Mouse (Mus musculus): ENCODE results near the gene Ccnc. TPM values are rescaled to one million over a fixed set of nuclear protein-coding genes. Genes with fewer than 3 reads are reported as not detected.

The Ccnc gene
- total and polyA plus RNA-seq, 3 experiments: 4.0 to 14.1 (median 9.3) TPM

- no peaks in the 10 kb centered on the region; the same call in 1 of the 2 replicates for H3K36me3 ChIP-seq (ENCODE audit: control insufficient read depth, insufficient read depth, low read length)
- H3K4me3 ChIP-seq: no peak overlapping the region
- no peak overlapping the region for H3K9ac ChIP-seq (ENCODE audit: low read depth, low read length)
- H3K27me3 ChIP-seq (ENCODE audit: control insufficient read depth, insufficient read depth, low read length): no peaks in the 10 kb centered on the region
- TF ChIP-seq EP300 (IDR thresholded peaks at IDR 0.05; ENCODE audit: insufficient read depth, low read depth, low read length) (no peak), POLR2A (IDR thresholded peaks at IDR 0.05; ENCODE audit: insufficient read depth, low read depth, low read length) (no peak), CTCF (IDR thresholded peaks at IDR 0.05) (no peak)
- no peak for DNase-seq
- intact Hi-C loops (cut with DNase I): no loop called here
- H3K4me1 ChIP-seq (ENCODE audit: control insufficient read depth, insufficient read depth, low read length): no peaks in the 10 kb centered on the region
- H3K27ac ChIP-seq: no peak overlapping the region
- H3K79me2 ChIP-seq (replicated peaks; ENCODE audit: control insufficient read depth, insufficient read depth, low read length): no peaks in the 10 kb centered on the region
- WGBS: 97% methylated on average over 1 of the region's 1 CpGs
Measured at GRCm38 (mm10) chr4:21801013-21801412, 73.5 kb downstream of the Ccnc start.

- no peaks in the 10 kb centered on the region for H3K4me1 ChIP-seq (ENCODE audit: control insufficient read depth, insufficient read depth, low read length)
- intact Hi-C loops (cut with DNase I): no loop called here
- H3K79me2 ChIP-seq (replicated peaks; ENCODE audit: control insufficient read depth, insufficient read depth, low read length): no peaks in the 10 kb centered on the region
- TF ChIP-seq POLR2A (IDR thresholded peaks at IDR 0.05; ENCODE audit: insufficient read depth, low read depth, low read length) (no peak), EP300 (IDR thresholded peaks at IDR 0.05; ENCODE audit: insufficient read depth, low read depth, low read length) (no peak), CTCF (IDR thresholded peaks at IDR 0.05) (no peak)
- no peaks in the 10 kb centered on the region; the same call in 1 of the 2 replicates for H3K36me3 ChIP-seq (ENCODE audit: control insufficient read depth, insufficient read depth, low read length)
- 92% methylated on average over 2 of the region's 2 CpGs for WGBS
- DNase-seq: no peak
- no peak overlapping the region for H3K4me3 ChIP-seq
- H3K9ac ChIP-seq (ENCODE audit: low read depth, low read length): no peak overlapping the region
- no peak overlapping the region for H3K27ac ChIP-seq
- no peaks in the 10 kb centered on the region for H3K27me3 ChIP-seq (ENCODE audit: control insufficient read depth, insufficient read depth, low read length)
Measured at GRCm38 (mm10) chr4:21801620-21802019, 74.1 kb downstream of the Ccnc start.

GRCm38 (mm10) chr4:21807204-21807603, 79.7 kb downstream of the Ccnc start:
- no peak overlapping the region for H3K27ac ChIP-seq
- H3K27me3 ChIP-seq (ENCODE audit: control insufficient read depth, insufficient read depth, low read length): no peaks in the 10 kb centered on the region
- no peak overlapping the region for H3K9ac ChIP-seq (ENCODE audit: low read depth, low read length)
- TF ChIP-seq EP300 (IDR thresholded peaks at IDR 0.05; ENCODE audit: insufficient read depth, low read depth, low read length) (no peak), CTCF (IDR thresholded peaks at IDR 0.05) (no peak), POLR2A (IDR thresholded peaks at IDR 0.05; ENCODE audit: insufficient read depth, low read depth, low read length) (no peak)
- no peaks in the 10 kb centered on the region for H3K36me3 ChIP-seq (ENCODE audit: control insufficient read depth, insufficient read depth, low read length)
- H3K79me2 ChIP-seq (replicated peaks; ENCODE audit: control insufficient read depth, insufficient read depth, low read length): no peaks in the 10 kb centered on the region
- H3K4me1 ChIP-seq (ENCODE audit: control insufficient read depth, insufficient read depth, low read length): no peaks in the 10 kb centered on the region
- no peak for DNase-seq
- intact Hi-C loops (cut with DNase I): no loop called here
- no peak overlapping the region for H3K4me3 ChIP-seq
- 78% methylated on average over 5 of the region's 5 CpGs for WGBS

Other genes starting within 250 kb of the Ccnc start
- gene Prdm13, start 41.7 kb upstream of the Ccnc start, total RNA-seq (2021): not detected
- not detected in 2 replicates for gene Prdm13, start 41.7 kb upstream of the Ccnc start, polyA plus RNA-seq (2012; rRNA removed)
- 10 to 100 TPM; 10.4 to 12.8 TPM for gene Usp45, start 39.5 kb downstream of the Ccnc start, total RNA-seq (2021)
- 1.9 and 4.2 TPM in 2 replicates for gene Usp45, start 39.5 kb downstream of the Ccnc start, polyA plus RNA-seq (2012; rRNA removed)
- 10 to 100 TPM; 16.5 to 16.6 TPM for gene Tstd3, start 39.5 kb downstream of the Ccnc start, total RNA-seq (2021)
- 7.5 and 12.2 TPM in 2 replicates for gene Tstd3, start 39.5 kb downstream of the Ccnc start, polyA plus RNA-seq (2012; rRNA removed)
- 10 to 100 TPM; 28.9 to 29.1 TPM for gene Pnisr, start 119.9 kb downstream of the Ccnc start, total RNA-seq (2021)
- 33.3 and 61.6 TPM in 2 replicates for gene Pnisr, start 119.9 kb downstream of the Ccnc start, polyA plus RNA-seq (2012; rRNA removed)
- 10 to 100 TPM; 35.6 to 36.4 TPM for gene Coq3, start 152.0 kb downstream of the Ccnc start, total RNA-seq (2021)
- gene Coq3, start 152.0 kb downstream of the Ccnc start, polyA plus RNA-seq (2012; rRNA removed): 14.6 and 28.1 TPM in 2 replicates
- gene Faxc, start 203.6 kb downstream of the Ccnc start, total RNA-seq (2021): under 1 TPM; 0.86 to 0.93 TPM
- gene Faxc, start 203.6 kb downstream of the Ccnc start, polyA plus RNA-seq (2012; rRNA removed): 0.27 and 0.53 TPM in 2 replicates

Measured in heart, adult 2 months (tissue).